Mouse (Mus musculus): ENCODE measurements around the gene Aif1.
"Not testable (repeated sequence)": the region's sequence is repeated elsewhere in the genome, so short reads cannot be mapped to it uniquely, and the experiment has no call there.

Aif1 gene

DNA sequence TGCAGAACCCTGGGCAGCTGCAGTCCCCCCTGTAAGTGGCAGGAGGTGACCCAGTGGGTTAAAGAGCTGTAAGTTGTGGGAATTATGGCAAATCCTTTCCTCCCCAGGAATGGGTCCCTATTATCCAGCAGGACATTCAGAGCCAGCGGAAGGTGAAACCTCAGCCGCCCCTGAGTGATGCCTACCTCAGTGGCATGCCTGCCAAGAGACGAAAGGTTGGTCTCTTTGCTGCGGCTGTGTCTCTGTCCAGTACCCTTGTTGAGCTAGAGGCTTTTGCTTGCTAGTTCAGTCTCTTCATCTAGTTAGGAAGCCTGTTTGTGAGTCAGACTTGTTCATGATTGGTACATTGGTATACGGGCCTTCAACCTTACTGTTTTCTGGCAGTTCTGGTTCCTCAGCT, 29.7 kb downstream of the Aif1 start:
- DNase-seq (ENCODE audit: low spot score) = no peak

DNA sequence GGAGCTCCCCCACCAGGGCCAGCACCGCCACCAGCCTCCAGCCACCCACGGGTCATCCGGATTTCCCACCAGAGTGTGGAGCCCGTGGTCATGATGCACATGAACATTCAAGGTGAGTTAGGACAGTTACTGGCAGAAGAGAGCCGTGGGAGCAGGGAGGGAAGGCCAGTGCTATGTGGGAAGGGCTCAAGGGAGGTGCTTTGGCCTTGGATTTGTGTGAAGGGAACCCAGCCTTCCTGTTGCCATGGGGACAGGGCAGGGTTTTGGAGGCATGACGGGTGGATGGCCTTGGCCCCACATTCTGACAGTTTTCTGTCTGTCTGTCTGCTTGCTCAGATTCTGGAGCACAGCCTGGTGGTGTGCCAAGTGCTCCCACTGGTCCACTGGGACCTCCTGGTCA, 33.9 kb downstream of the Aif1 start:
- DNase-seq (ENCODE audit: low spot score) = no peak

DNA sequence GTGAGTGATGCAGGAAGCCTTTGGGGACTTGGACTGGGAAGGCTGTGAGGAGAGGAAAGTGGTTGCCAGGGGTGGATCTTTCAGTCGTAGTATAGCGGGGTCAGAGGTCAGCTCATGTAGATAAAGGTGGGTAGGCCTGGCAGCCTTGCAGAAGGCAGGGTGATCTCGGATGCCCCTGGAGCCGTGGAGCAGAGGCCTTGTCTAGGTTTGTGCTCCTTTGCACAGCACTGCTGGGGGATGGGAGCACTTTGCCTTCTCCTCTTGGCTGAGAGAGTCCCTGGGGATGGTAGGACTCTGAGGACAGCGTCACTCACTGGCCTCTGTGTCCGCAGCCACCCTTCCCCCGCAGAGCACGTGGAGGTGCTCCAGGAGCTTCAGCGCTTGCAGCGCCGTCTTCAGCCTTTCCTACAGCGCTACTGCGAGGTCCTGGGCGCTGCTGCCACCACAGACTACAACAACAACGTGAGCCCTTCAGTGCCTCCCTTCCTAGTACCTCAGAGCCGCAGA, 35.3 kb downstream of the Aif1 start:
- peak; percentile 58 for DNase-seq (ENCODE audit: low spot score)

DNA sequence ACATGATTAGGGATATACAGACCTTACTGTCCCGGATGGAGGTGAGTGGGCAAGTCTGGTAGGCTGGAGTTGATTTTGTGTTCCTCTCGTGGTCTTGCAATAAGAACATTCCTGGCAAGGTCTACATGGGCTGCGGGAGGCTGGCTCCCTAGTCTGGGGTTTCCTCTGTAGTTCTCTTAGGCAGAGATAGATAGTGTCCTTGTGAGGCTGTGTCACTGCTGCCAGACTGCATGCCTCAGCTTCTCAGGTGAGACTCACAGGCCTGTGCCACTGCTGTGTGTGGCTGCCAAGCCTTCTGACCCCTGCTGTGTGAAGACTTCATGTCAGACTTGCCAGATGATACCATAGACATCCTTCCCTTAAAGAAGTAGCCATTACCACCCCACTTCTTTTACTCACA, 36.6 kb downstream of the Aif1 start:
- no peak for DNase-seq (ENCODE audit: low spot score)

DNA sequence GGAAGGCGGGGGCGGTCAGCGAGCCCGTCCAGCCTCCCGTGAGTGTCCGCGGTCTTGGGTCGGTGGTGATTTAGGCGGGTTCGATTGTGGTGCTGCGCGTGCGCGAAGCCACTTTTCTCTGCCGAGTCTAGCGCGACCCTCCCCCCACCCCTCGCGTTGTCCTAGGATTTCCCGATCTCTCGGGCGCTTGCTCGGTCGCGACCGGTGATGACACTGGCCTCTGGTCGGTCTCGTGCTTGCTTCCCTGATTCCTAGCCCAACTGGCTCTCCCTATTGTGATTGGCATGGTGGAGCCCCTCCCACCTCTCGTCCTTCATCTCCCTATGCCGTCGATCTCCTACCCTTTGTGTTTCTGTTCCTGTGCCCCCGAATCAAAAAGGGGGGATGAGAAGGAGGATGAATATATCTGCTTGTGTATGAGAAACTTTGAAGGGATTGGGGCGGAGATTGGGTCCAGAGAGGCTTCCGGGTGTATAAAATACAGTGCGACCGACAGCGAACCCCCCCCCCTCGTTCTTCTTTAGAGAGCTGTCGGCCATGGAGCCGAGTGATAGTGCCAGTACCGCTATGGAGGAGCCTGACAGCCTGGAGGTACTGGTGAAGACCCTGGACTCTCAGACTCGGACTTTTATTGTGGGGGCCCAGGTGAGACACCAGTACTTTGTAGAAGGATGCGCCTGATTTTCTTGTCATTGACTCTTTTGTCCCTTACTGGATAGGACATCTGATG, 40.1 kb downstream of the Aif1 start:
- peak; percentile 92 for DNase-seq (ENCODE audit: low spot score)

DNA sequence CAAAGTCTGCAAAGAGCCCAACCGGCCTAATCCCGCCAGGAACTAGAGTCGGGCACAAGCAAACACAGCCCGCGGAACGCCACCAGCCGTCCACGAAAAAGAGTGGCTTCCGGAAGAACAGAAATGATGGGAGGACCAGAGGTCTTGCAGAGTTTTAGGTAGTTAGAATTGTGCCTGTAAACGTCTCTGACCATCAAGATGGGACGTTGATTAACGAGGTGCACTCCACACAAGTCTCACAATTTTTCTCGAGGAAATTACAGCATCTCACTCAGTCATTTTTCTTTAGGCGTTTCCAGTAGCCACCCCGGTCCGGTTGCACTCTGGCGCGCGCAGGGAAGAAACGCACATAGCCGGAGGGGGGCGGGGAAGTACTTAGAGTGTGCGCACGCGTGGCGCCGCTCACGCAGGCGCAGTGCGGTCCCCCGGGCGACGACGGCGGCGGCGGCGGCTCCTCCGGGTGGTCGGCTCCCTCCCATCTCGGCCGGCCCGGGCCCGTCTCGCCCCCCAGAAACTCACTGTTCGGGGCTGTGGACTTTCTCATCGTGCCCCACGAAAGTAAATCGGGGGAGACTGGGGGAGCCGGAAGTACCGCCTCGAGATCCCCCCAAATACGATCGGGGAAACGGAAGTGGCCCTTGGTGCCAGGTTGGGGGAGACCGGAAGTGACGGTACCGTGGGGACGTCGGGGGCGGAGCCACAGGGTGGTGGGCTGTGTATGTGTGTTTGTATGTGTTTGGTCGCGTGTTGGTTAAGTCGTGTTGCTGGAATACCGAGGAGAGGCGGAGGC, 40.9 kb downstream of the Aif1 start, which contains the start of gene Bag6:
Bag6 (plus strand) TSS at position 378 of the 790 bp plus-strand sequence.
- peak; percentile 96 for DNase-seq (ENCODE audit: low spot score)

DNA sequence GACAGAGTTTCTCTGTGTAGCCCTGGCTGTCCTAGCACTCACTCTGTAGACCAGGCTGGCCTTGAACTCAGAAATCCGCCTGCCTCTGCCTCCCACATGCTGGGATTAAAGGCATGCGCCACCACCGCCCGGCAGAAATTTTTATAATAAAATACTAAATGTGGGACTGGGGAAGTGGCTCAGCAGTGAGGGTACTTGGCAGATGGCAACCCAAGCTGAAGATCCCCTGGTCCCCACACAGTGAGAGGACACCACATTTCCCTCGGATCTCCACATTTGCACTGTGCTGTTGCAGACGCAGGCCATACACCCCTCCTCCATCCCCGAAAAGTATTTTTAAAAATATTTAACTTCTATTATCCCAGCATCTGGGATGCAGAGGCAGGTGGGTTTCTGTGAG, 42.4 kb downstream of the Aif1 start:
- no peak for DNase-seq (ENCODE audit: low spot score)

DNA sequence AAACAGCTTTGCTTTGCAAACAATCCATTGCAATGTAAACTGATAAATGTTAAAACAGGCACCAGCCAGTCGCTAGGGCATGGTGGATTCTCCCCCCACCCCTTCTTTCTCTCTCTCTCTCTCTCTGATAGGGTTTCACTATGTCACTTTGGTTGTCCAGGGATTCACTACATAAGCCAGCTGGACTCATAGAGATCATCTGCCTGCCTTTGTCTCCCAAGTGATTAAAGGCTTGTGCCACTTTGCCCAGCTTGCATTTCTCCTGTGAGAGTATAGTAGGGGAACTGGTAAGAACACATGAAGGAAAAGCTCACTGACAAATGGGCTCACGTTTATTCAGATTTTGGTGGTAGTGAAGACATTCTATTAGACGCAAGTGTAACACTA, 43.7 kb downstream of the Aif1 start:
- no peak for DNase-seq (ENCODE audit: low spot score)

DNA sequence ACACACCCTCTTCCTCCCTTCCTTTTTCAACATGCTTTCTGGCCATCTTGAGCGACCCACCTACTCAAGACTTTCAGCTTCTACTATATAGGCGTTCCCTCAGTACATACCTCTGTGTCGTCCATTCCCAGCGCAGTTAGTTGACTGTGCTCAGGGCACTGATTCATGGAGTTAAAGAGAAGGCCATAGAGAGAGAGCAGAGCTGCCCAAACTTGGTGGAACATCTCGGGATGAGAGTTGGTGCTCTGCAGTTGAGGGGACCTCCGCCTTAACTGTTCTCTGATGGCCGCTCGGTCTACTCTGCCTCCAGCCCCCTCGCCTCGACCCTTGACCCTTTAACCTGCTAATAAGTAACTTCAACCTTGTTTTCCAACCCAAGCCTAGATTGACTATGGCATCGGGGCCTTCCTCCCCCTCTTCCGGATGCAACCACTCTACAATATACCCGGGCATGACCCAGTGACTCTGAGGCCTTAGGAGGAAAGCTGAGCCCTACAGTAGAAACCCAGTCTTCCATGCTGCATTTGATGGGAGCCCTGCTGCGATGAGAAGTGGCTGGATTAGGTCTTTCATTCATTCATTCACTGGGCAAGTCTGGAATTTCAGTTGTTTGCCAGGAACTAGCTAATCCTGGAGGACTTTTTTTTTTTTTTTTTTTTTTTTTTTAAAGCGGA, 44.2 kb downstream of the Aif1 start, which contains the start of gene Apom:
Apom (minus strand) TSS at position 551 of the 674 bp plus-strand sequence.
- DNase-seq (ENCODE audit: low spot score) = no peak

DNA sequence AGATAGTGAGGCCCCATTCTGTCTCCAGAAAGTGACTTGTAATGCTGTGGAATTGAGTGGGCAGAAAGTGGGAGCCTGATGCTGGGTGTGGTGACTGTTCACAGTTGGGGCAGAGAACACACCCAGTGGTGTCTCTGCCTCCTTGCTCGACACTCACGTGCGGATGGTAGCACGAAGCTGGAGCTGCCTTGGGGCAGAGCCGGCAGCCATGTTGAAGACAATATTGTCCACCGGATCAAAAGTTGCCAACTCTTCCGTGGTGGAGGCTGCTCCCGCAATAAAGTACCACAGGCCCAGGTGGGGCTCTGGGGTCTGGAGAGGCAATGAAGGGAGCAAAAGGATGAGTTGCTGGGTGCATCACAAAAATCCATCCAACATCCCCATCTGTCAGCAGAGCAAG, 44.8 kb downstream of the Aif1 start:
- DNase-seq (ENCODE audit: low spot score) = no peak

DNA sequence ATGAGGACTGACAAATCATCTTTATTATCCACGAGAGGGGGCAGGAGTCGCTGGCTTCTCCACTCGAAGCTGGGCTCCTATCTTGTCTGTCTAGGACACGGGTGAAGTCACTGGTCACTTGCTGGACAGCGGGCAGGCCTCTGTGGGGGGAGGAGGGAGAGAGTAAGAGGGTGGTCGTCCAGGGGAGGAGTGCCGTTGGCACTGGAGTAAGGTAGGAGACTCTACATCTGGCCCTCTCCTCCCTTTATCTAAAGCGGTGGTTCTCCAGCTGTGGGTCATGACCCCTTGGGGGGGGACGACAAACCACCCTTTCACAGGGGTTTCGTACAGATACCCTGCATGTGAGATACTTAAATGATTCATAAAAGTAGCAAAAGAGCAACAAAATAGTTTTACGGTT, 46.9 kb downstream of the Aif1 start:
- no peak for DNase-seq (ENCODE audit: low spot score)

DNA sequence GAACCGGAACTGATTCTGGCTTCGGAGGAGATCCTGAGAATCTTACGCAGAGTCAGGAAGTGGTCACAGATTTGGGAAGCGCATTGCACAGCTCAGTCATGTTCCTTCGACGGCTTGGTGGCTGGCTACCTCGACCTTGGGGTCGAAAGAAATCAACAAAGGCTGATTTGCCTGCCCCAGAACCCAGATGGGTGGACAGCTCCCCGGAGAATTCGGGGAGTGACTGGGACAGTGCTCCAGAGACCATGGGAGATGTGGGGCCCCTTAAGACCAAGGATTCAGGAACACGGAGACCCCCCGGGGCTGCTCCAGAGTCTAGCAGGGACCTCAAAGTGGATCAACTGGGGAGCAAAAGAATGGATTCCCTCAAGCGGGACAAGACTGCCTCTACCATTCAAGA, 48.9 kb downstream of the Aif1 start:
- no peak for DNase-seq (ENCODE audit: low spot score)

DNA sequence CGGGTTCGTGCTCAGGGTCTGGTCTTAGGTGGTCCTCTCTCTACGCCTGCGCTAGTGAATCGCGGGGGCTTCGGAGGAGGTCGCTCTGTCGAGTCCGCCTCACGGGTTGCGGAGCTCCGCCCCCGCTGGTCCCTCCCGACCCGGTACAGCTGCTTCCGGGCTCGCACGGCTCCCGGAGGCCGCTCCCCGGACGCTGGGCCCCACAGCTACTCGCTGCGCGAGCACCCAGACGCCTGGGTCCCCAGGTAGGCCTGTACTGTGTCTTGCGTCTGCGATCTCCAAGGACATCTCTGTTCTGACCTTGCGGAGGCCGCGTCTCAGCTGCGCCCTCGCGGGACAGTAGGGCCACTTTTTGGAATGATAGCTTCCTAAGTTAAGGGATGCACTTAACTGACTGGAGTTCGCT, 49.7 kb downstream of the Aif1 start, which contains the start of gene D17H6S53E:
D17H6S53E (plus strand) TSS at position 168 of the 406 bp plus-strand sequence.
- DNase-seq (ENCODE audit: low spot score) = peak; percentile 72

DNA sequence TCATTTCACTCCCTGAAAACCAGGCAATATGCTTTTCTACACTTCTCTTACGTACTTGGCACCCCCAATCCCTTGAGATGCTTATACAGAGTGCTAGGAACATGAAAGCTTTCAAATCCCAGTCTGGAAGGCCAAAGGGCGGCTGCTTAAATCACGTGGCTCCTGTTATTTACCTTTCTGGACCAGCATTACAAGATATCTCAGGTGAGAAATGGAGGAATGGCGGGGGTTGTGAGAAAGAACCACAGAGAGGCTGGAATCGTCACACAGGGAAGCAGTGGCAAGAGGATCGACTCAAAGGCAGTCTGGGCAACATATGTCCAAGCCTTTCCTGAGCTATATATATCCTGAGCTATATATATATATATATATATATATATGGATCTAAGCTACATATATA, 50.3 kb downstream of the Aif1 start:
- no peak for DNase-seq (ENCODE audit: low spot score)

DNA sequence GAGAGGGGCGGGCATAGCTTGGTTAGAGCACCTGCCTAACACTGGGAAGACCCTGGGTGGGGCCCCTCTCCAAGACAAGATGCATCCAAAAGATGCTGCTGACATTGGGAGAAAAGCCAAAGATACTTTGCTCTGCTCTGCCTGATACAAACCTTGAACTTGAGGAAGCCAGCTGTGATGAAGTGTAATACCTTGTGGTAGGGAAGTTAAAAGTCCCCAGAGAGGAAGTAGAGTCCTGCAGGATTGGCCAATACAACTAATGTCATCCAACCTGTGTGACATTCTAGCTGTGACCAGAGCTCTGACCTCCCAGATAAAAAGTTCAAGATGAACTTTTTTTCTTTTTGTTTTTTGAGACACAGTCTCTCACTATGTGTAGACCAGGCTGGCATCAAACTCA, 50.8 kb downstream of the Aif1 start:
- DNase-seq (ENCODE audit: low spot score) = no peak

DNA sequence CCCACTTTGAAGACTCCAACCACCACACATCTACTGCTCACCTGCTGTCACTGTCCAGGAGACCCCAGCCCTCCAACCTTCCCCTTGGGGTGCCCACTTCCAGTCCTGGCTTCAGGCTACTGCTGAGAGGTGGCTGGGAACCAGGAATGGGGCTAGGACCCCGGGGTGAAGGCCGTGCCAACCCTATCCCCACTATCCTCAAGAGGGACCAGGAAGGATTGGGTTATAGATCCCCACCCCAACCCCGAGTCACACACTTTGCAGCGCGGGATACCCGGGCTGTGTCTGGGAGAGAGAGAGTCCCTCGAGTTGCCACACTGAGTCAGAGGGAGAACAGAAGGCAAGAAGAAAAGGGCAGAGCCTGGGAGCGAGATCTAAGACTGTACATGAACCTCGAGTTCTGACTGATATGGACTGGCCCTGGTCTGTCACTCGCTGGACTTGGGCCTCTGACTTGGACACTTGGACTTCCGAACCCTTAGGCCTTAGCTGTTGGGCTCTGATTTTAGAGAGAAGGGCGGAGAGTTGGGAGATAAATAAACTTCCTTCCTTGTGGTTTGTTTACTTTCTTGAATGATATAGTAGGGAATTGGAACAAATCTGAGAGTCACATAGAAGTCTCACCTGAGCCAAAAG, 51.5 kb downstream of the Aif1 start:
- DNase-seq (ENCODE audit: low spot score) = not testable (repeated sequence)

DNA sequence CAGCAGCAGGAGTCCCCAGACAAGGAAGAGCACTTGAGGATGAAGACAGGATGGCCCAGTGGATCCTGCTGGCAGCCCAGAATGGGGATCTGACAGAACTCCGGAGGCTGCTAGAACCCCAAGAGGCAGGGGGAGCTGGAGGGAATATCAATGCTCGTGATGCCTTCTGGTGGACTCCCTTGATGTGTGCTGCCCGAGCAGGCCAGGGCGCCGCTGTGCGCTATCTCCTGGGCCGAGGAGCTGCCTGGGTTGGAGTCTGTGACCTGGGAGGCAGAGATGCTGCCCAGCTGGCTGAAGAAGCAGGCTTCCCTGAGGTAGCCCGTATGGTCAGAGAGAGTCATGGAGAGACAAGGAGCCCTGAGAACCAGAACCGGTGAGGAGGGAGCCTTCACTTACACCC, 52.6 kb downstream of the Aif1 start:
- DNase-seq (ENCODE audit: low spot score) = not testable (repeated sequence)

DNA sequence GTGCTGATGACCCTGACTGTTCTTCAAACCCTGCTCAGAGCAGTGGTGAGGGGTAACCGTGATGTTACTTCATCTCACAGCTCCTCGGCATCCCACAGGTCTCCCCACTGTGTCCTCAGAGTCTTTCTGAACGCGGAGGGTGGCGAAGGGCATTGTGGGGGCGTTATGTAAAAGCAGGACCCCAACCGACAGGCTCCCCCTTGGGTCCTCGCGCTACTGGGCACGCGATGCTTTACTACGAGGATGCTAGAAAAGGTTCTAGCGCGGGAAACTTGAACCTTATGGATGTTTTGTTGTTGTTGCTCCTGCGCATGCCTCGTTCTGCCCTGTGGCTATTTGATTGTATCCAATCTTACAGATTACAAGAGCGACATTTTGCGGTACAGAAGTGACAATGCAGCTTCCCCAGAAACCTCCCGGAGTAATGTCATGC, 54.0 kb downstream of the Aif1 start, which contains the start of gene Csnk2b:
Csnk2b (minus strand) TSS at position 183 of the 433 bp plus-strand sequence.
- DNase-seq (ENCODE audit: low spot score) = peak; percentile 91

DNA sequence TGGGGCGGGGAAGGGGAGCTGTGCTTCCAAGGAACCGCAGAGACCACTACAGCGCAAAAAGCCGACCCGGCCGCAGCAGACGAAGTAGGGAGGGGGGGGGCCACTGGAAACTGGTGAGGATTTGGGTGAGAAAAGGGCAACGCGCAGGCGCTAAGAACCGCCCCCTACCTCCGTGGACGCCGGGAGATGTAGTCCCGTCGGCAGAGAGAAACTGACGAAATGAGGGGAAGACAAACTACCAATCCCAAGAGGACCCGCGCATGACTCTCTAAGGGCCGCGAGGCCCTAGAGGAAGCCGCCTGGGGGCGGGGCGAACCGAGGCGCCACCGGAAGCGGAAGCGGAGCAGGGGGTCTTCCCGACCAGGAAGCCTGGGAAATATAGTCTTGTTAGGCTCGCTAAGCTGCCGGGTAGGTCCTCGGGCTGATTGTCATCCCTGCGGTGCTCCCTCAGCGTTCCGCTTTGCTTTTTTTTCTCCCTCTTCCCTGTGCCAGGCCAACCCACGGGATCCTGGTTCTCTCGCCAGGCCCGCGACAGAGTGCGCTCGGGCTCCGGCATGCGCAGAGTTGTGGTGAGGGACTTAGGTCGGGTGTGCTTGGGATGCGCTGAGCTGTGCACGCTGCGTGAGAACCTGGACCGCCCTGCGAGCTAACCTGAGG, 54.6 kb downstream of the Aif1 start, which contains the start of gene Gpank1:
Gpank1 (plus strand) TSS at position 313 of the 657 bp plus-strand sequence.
- DNase-seq (ENCODE audit: low spot score) = peak; percentile 99
